Mouse (Mus musculus) mature B cell (primary cell): ENCODE results near the gene Erg.

ENCODE experiments used
- in situ Hi-C: fragments of 300-500 bp; cut with MboI; formaldehyde crosslinking; loops from 2 replicates; pipeline ENCODE4 v1.14.3; 2019

Gene Erg

GRCm38 (mm10) chr16:95352266-95352665 is 234.1 kb downstream of the Erg start:
- in situ Hi-C loops: no loop called here

GRCm38 (mm10) chr16:95350499-95350898 is 235.9 kb downstream of the Erg start:
- in situ Hi-C loops: no loop called here

GRCm38 (mm10) chr16:95349745-95350144 is 236.6 kb downstream of the Erg start:
- in situ Hi-C loops: no loop called here

GRCm38 (mm10) chr16:95349344-95349743 is 237.0 kb downstream of the Erg start:
- in situ Hi-C loops: no loop called here

- in situ Hi-C loops: no loop called here
Observed at GRCm38 (mm10) chr16:95348555-95348954, 237.8 kb downstream of the Erg start.

- in situ Hi-C loops: no loop called here
Observed at GRCm38 (mm10) chr16:95347202-95347601, 239.2 kb downstream of the Erg start.

GRCm38 (mm10) chr16:95345882-95346281 is 240.5 kb downstream of the Erg start:
- in situ Hi-C loops: no loop called here

- in situ Hi-C loops: no loop called here
Observed at GRCm38 (mm10) chr16:95344961-95345360, 241.4 kb downstream of the Erg start.

- in situ Hi-C loops: no loop called here
Observed at GRCm38 (mm10) chr16:95342030-95342429, 244.4 kb downstream of the Erg start.

GRCm38 (mm10) chr16:95340885-95341791 is 245.3 kb downstream of the Erg start:
- in situ Hi-C loops: no loop called here

- in situ Hi-C loops: no loop called here
Observed at GRCm38 (mm10) chr16:95332159-95332558, 254.2 kb downstream of the Erg start.

- in situ Hi-C loops: no loop called here
Observed at GRCm38 (mm10) chr16:95321945-95322625, 264.3 kb downstream of the Erg start.
